In genomic region chr3:34665751-34666665, GRCm38 (mm10) we compare ENCODE assay signal across 10 mouse cellular contexts. TPM values are rescaled to one million over a fixed set of nuclear protein-coding genes. Genes with fewer than 3 reads are reported as not detected.
DNase-seq lines count a peak whose midpoint lies in the region; ATAC-seq and TF ChIP-seq lines count a peak whose summit lies in the region.
"Had no signal": no experiment of that assay in that cellular context is flagged by ENCODE, and none has a peak within 500 bp of the region (broad histone marks: within the 10 kb centered on the region; RNA-seq: fewer than 3 reads in every experiment).

No protein-coding gene starts in this region.

- peak; percentile 23; the same call in 1 of the 2 replicates for TF ChIP-seq CTCF in brain, embryonic 14.5 days (IDR thresholded peaks at IDR 0.05; ENCODE audit: borderline replicate concordance, extremely low read depth, insufficient read depth, insufficient read length)

- peaks cover 99% of the 10 kb centered on the region for H3K27me3 ChIP-seq in forebrain, embryonic 10.5 days (ENCODE audit: poor library complexity, severe bottlenecking)
- H3K27me3 ChIP-seq in hindbrain, embryonic 16.5 days (replicated peaks; ENCODE audit: control insufficient read depth, insufficient read depth, low read length), result peaks cover 22% of the 10 kb centered on the region
- peaks cover 16% of the 10 kb centered on the region for H3K27me3 ChIP-seq in neural tube, embryonic 14.5 days (ENCODE audit: control insufficient read depth, insufficient read depth, low read length)
- peaks cover 96% of the 10 kb centered on the region for H3K27me3 ChIP-seq in kidney, embryonic 14.5 days (ENCODE audit: control insufficient read depth, insufficient read depth, low read length)

- H3K9ac ChIP-seq in hindbrain, embryonic 16.5 days (ENCODE audit: low read depth, low read length), result no peak overlapping the region
- H3K9ac ChIP-seq in neural tube, embryonic 14.5 days (replicated peaks; ENCODE audit: low read depth, low read length), result no peak overlapping the region
- no peak overlapping the region for H3K9ac ChIP-seq in kidney, embryonic 14.5 days (ENCODE audit: low read depth, low read length)

- H3K4me2 ChIP-seq in hindbrain, embryonic 16.5 days (ENCODE audit: low read length), result peak overlapping the region; percentile 29
- H3K4me2 ChIP-seq in neural tube, embryonic 14.5 days (ENCODE audit: low read depth, low read length), result peak overlapping the region; percentile 59
- H3K4me2 ChIP-seq in kidney, embryonic 14.5 days (replicated peaks; ENCODE audit: low read depth, low read length), result no peak overlapping the region

- peak overlapping the region; percentile 79 for H3K4me3 ChIP-seq in forebrain, embryonic 10.5 days
- no peak overlapping the region; the same call in 1 of the 2 replicates for H3K4me3 ChIP-seq in hindbrain, embryonic 16.5 days (ENCODE audit: low read length)
- H3K4me3 ChIP-seq in neural tube, embryonic 14.5 days (ENCODE audit: low read depth, low read length), result no peak overlapping the region
- no peak overlapping the region for H3K4me3 ChIP-seq in kidney, embryonic 14.5 days (ENCODE audit: low read length)

- peak; percentile 87 for DNase-seq in brain, embryonic 14.5 days (ENCODE audit: low read depth)
- DNase-seq in forebrain, embryonic 10.5 days (ENCODE audit: extremely low spot score, low spot score), result no peak
- no peak for DNase-seq in spleen, postnatal 36 days (ENCODE audit: low spot score in 2 of 2)
- no peak for DNase-seq in lung, postnatal 4 days
- DNase-seq: gastrocnemius, adult 2 months; kidney, adult 2 months had no signal

- H3K36me3 ChIP-seq in forebrain, embryonic 10.5 days (replicated peaks), result no peaks in the 10 kb centered on the region
- H3K36me3 ChIP-seq in hindbrain, embryonic 16.5 days (ENCODE audit: control insufficient read depth, insufficient read depth, low read length), result no peaks in the 10 kb centered on the region
- no peaks in the 10 kb centered on the region for H3K36me3 ChIP-seq in neural tube, embryonic 14.5 days (ENCODE audit: control insufficient read depth, insufficient read depth, low read length)
- no peaks in the 10 kb centered on the region for H3K36me3 ChIP-seq in kidney, embryonic 14.5 days (ENCODE audit: control insufficient read depth, insufficient read depth, low read length)

- H3K4me1 ChIP-seq in forebrain, embryonic 10.5 days, result peaks cover 100% of the 10 kb centered on the region
- H3K4me1 ChIP-seq in hindbrain, embryonic 16.5 days (ENCODE audit: control insufficient read depth, insufficient read depth, low read depth, low read length), result peaks cover 4% of the 10 kb centered on the region; the same call in 1 of the 2 replicates
- peaks cover 7% of the 10 kb centered on the region for H3K4me1 ChIP-seq in neural tube, embryonic 14.5 days (ENCODE audit: control insufficient read depth, insufficient read depth, low read length)
- peaks cover 5% of the 10 kb centered on the region; the same call in 1 of the 2 replicates for H3K4me1 ChIP-seq in kidney, embryonic 14.5 days (ENCODE audit: control insufficient read depth, insufficient read depth, low read length)

- TF ChIP-seq POLR2A in brain, embryonic 14.5 days (IDR thresholded peaks at IDR 0.05; ENCODE audit: borderline replicate concordance, extremely low read depth, insufficient read depth, insufficient read length, poor library complexity, severe bottlenecking), result no peak

- peak overlapping the region; percentile 99 for H3K27ac ChIP-seq in forebrain, embryonic 10.5 days
- H3K27ac ChIP-seq in hindbrain, embryonic 16.5 days (ENCODE audit: low read depth, low read length), result peak overlapping the region; percentile 63
- peak overlapping the region; percentile 85 for H3K27ac ChIP-seq in neural tube, embryonic 14.5 days (ENCODE audit: low read depth, low read length)
- H3K27ac ChIP-seq in kidney, embryonic 14.5 days (ENCODE audit: low read depth, low read length), result no peak overlapping the region
- H3K27ac ChIP-seq: gastrocnemius, adult 2 months had no signal

- ATAC-seq in hindbrain, embryonic 16.5 days, result peak; percentile 46; the same call in 1 of the 2 replicates
- peak; percentile 54 for ATAC-seq in neural tube, embryonic 14.5 days (ENCODE audit: low read depth)
- ATAC-seq in kidney, embryonic 14.5 days (ENCODE audit: low FRiP score, low TSS enrichment), result no peak

- H3K9me3 ChIP-seq in forebrain, embryonic 10.5 days, result no peaks in the 10 kb centered on the region
- no peaks in the 10 kb centered on the region for H3K9me3 ChIP-seq in hindbrain, embryonic 16.5 days (ENCODE audit: control insufficient read depth, low read length)
- H3K9me3 ChIP-seq in neural tube, embryonic 14.5 days (ENCODE audit: control insufficient read depth, low read length), result no peaks in the 10 kb centered on the region
- no peaks in the 10 kb centered on the region for H3K9me3 ChIP-seq in kidney, embryonic 14.5 days (ENCODE audit: control insufficient read depth, low read length)

- 5% methylated on average over 10 of the region's 10 CpGs for WGBS in forebrain, embryonic 10.5 days
- 9% methylated on average over 10 of the region's 10 CpGs for WGBS in hindbrain, embryonic 16.5 days
- WGBS in neural tube, embryonic 14.5 days, result 2% methylated on average over 10 of the region's 10 CpGs
- 3% methylated on average over 10 of the region's 10 CpGs for WGBS in kidney, embryonic 14.5 days

RNA-seq across cellular contexts. Expression of gene Sox2, which starts 15.8 kb away (rescaled TPM):
- polyA plus RNA-seq in brain, embryonic 14.5 days (2012; rRNA removed), result 101 and 119 TPM in 2 replicates
- polyA plus RNA-seq in forebrain, embryonic 10.5 days (2016; fragmentation: Nextera tagmentation; extraction: Ambion mirVana), result 29.2 and 29.3 TPM in 2 replicates
- polyA plus RNA-seq in hindbrain, embryonic 16.5 days (2015; fragmentation: Nextera tagmentation; extraction: Ambion mirVana), result 8.2 and 8.6 TPM in 2 replicates
- 12.2 and 18.2 TPM in 2 replicates for polyA plus RNA-seq in neural tube, embryonic 14.5 days (2014; fragmentation: Nextera tagmentation; extraction: Ambion mirVana)
- polyA plus RNA-seq in kidney, embryonic 14.5 days (2014; fragmentation: Nextera tagmentation; extraction: Ambion mirVana), result not detected in 2 replicates
- polyA plus RNA-seq: liver, adult 2 months had no signal
